Comparison of ENCODE assay signal across 1 mouse cellular context in genomic region chr9:108244540-108244939, GRCm38 (mm10).
TF ChIP-seq lines count a peak whose summit lies in the region.

No protein-coding gene starts in this region.

TF ChIP-seq in MEL, 35 proteins besides CTCF, POLR2A, EP300 and RAD21 (continued from another document):
- no peak for TF ChIP-seq MYB (IDR thresholded peaks at IDR 0.05; ENCODE audit: low read depth, low read length)
- TF ChIP-seq JUND (IDR thresholded peaks at IDR 0.05; ENCODE audit: low read depth, low read length) = no peak
- TF ChIP-seq ZC3H11A (IDR thresholded peaks at IDR 0.05; ENCODE audit: low read depth, low read length) = no peak
- no peak for TF ChIP-seq MAFK (IDR thresholded peaks at IDR 0.05; ENCODE audit: borderline replicate concordance, low read depth, low read length)
